Comparison of ENCODE assay signal across 35 mouse cellular contexts in genomic region chr2:105099410-105099809, GRCm38 (mm10). TPM values are rescaled to one million over a fixed set of nuclear protein-coding genes. Genes with fewer than 3 reads are reported as not detected.
DNase-seq lines count a peak whose midpoint lies in the region; ATAC-seq and TF ChIP-seq lines count a peak whose summit lies in the region.
"Had no signal": no experiment of that assay in that cellular context is flagged by ENCODE, and none has a peak within 500 bp of the region (broad histone marks: within the 10 kb centered on the region; RNA-seq: fewer than 3 reads in every experiment).

No protein-coding gene starts in this region.

- H3K9me3 ChIP-seq in midbrain, embryonic 13.5 days, result no peaks in the 10 kb centered on the region
- no peaks in the 10 kb centered on the region for H3K9me3 ChIP-seq in midbrain, embryonic 11.5 days (ENCODE audit: control insufficient read depth, low read length)
- no peaks in the 10 kb centered on the region for H3K9me3 ChIP-seq in midbrain, postnatal 0 days (ENCODE audit: low read length)
- H3K9me3 ChIP-seq: G1E; heart, embryonic 12.5 days; hindbrain, embryonic 13.5 days; limb, embryonic 12.5 days; liver, embryonic 15.5 days; lung, embryonic 15.5 days; neural tube, embryonic 13.5 days had no signal

- 0 out of 2 replicates have a peak, but pooled peaks have one; percentile 27 for ATAC-seq in midbrain, embryonic 13.5 days
- no peak for ATAC-seq in midbrain, embryonic 11.5 days (ENCODE audit: low FRiP score)
- ATAC-seq in midbrain, postnatal 0 days (ENCODE audit: low FRiP score), result no peak
- ATAC-seq: inflammation-experienced regulatory T-cells, adult 6 months; Patski had no signal

- no peak overlapping the region for H3K4me3 ChIP-seq in midbrain, embryonic 13.5 days (replicated peaks)
- H3K4me3 ChIP-seq in midbrain, embryonic 11.5 days (ENCODE audit: low read depth, low read length), result no peak overlapping the region
- H3K4me3 ChIP-seq in midbrain, postnatal 0 days (ENCODE audit: low read depth, low read length), result no peak overlapping the region
- H3K4me3 ChIP-seq: erythroblast, embryonic 14.5 days; heart, embryonic 12.5 days; hindbrain, embryonic 13.5 days; limb, embryonic 12.5 days; liver, embryonic 15.5 days; lung, embryonic 15.5 days; neural tube, embryonic 13.5 days had no signal

- H3K27me3 ChIP-seq in midbrain, embryonic 13.5 days, result no peaks in the 10 kb centered on the region
- no peaks in the 10 kb centered on the region for H3K27me3 ChIP-seq in midbrain, embryonic 11.5 days (ENCODE audit: control insufficient read depth, insufficient read depth, low read length)
- H3K27me3 ChIP-seq in midbrain, postnatal 0 days (ENCODE audit: insufficient read depth, low read length), result no peaks in the 10 kb centered on the region; the same call in 1 of the 2 replicates
- H3K27me3 ChIP-seq: heart, embryonic 12.5 days; hindbrain, embryonic 13.5 days; liver, embryonic 15.5 days; lung, embryonic 15.5 days; Patski had no signal

- DNase-seq in adrenal gland, postnatal 10 days, result peak; percentile 26
- no peak for DNase-seq in adrenal gland, adult 18-20 months (ENCODE audit: low spot score in 2 of 2)
- DNase-seq in gastrocnemius, postnatal 10 days, result peak; percentile 14
- DNase-seq in gastrocnemius, adult 8-10 months (ENCODE audit: low spot score in 2 of 2), result no peak
- no peak for DNase-seq in midbrain, embryonic 11.5 days (ENCODE audit: low spot score, missing footprints)
- peak; percentile 35 for DNase-seq in midbrain, postnatal 0 days (ENCODE audit: low spot score)
- DNase-seq: cerebellum, adult 11-12 months; cerebellum, postnatal 14 days; gastrocnemius, postnatal 25 days; heart, adult 18-20 months; heart, postnatal 4 days; kidney, adult 11 months; kidney, postnatal 14 days; layer of hippocampus, adult 9-11 months had no signal

- no peak for TF ChIP-seq CTCF in midbrain, postnatal 0 days (IDR thresholded peaks at IDR 0.05)

- no peaks in the 10 kb centered on the region for H3K36me3 ChIP-seq in midbrain, embryonic 13.5 days
- no peaks in the 10 kb centered on the region for H3K36me3 ChIP-seq in midbrain, embryonic 11.5 days (ENCODE audit: control insufficient read depth, insufficient read depth, low read length)
- no peaks in the 10 kb centered on the region for H3K36me3 ChIP-seq in midbrain, postnatal 0 days (ENCODE audit: insufficient read depth, low read length)
- H3K36me3 ChIP-seq: G1E; heart, embryonic 12.5 days; hindbrain, embryonic 13.5 days; limb, embryonic 12.5 days; liver, embryonic 15.5 days; lung, embryonic 15.5 days; neural tube, embryonic 13.5 days had no signal

- H3K4me2 ChIP-seq in midbrain, embryonic 13.5 days (replicated peaks), result no peak overlapping the region
- H3K4me2 ChIP-seq in midbrain, embryonic 11.5 days, result no peak overlapping the region
- H3K4me2 ChIP-seq in midbrain, postnatal 0 days (ENCODE audit: low read depth, low read length, poor library complexity, severe bottlenecking), result no peak overlapping the region
- H3K4me2 ChIP-seq: heart, embryonic 12.5 days; hindbrain, embryonic 13.5 days; limb, embryonic 12.5 days; liver, embryonic 15.5 days; lung, embryonic 15.5 days; neural tube, embryonic 13.5 days had no signal

- H3K9ac ChIP-seq in midbrain, embryonic 13.5 days (replicated peaks), result no peak overlapping the region
- H3K9ac ChIP-seq in midbrain, embryonic 11.5 days (ENCODE audit: low read length), result no peak overlapping the region
- H3K9ac ChIP-seq in midbrain, postnatal 0 days (replicated peaks; ENCODE audit: low read length, poor library complexity, severe bottlenecking), result no peak overlapping the region
- H3K9ac ChIP-seq: heart, embryonic 12.5 days; hindbrain, embryonic 13.5 days; limb, embryonic 12.5 days; liver, embryonic 15.5 days; lung, embryonic 15.5 days; neural tube, embryonic 13.5 days had no signal

- H3K4me1 ChIP-seq in midbrain, embryonic 13.5 days (replicated peaks), result peaks cover 4% of the 10 kb centered on the region; the same call in 1 of the 2 replicates
- no peaks in the 10 kb centered on the region for H3K4me1 ChIP-seq in midbrain, embryonic 11.5 days (ENCODE audit: control insufficient read depth, insufficient read depth, low read length)
- no peaks in the 10 kb centered on the region for H3K4me1 ChIP-seq in midbrain, postnatal 0 days (ENCODE audit: insufficient read depth, low read length)
- H3K4me1 ChIP-seq: limb, embryonic 12.5 days; liver, embryonic 15.5 days; lung, embryonic 15.5 days had no signal

- H3K27ac ChIP-seq in midbrain, embryonic 13.5 days, result no peak overlapping the region
- H3K27ac ChIP-seq in midbrain, embryonic 11.5 days (ENCODE audit: low read depth, low read length), result no peak overlapping the region
- no peak overlapping the region for H3K27ac ChIP-seq in midbrain, postnatal 0 days (ENCODE audit: low read depth, low read length)
- H3K27ac ChIP-seq: hindbrain, embryonic 13.5 days; limb, embryonic 12.5 days; liver, embryonic 15.5 days; lung, embryonic 15.5 days; neural tube, embryonic 13.5 days had no signal

- WGBS in midbrain, embryonic 13.5 days, result 67% methylated on average over 7 of the region's 7 CpGs
- WGBS in midbrain, embryonic 11.5 days, result 90% methylated on average over 7 of the region's 7 CpGs
- WGBS in midbrain, postnatal 0 days, result 40% methylated on average over 7 of the region's 7 CpGs

RNA-seq across cellular contexts. Expression of gene Gm11060, which starts 7.6 kb away (rescaled TPM):
- total RNA-seq in adrenal gland, postnatal 10 days (2021), result not detected
- not detected for total RNA-seq in adrenal gland, adult 18-20 months (2021)
- total RNA-seq in gastrocnemius, postnatal 10 days (2021), result not detected
- not detected for total RNA-seq in gastrocnemius, adult 8-10 months (2022)
- polyA plus RNA-seq in midbrain, embryonic 13.5 days (2015; fragmentation: Nextera tagmentation; extraction: Ambion mirVana), result not detected in 2 replicates
- not detected in 2 replicates for polyA plus RNA-seq in midbrain, embryonic 11.5 days (2014; fragmentation: Nextera tagmentation; extraction: Ambion mirVana)
- total RNA-seq in midbrain, postnatal 0 days (2014; rRNA removed), result not detected in 2 replicates
- not detected in 2 replicates for polyA plus RNA-seq in midbrain, postnatal 0 days (2015; fragmentation: Nextera tagmentation; extraction: Ambion mirVana)
- total RNA-seq: G1E; gastrocnemius, postnatal 25 days; heart, adult 18-20 months; heart, postnatal 4 days; left cerebral cortex, postnatal 14 days; liver, adult 2 months; megakaryocyte, adult 5-6 weeks had no signal
- polyA plus RNA-seq: cortical plate, adult 2 months; embryonic facial prominence, embryonic 14.5 days; erythroblast, embryonic 14.5 days; forebrain, embryonic 11.5 days; G1E; heart, embryonic 12.5 days; heart, postnatal 0 days; hindbrain, embryonic 13.5 days; inflammation-experienced regulatory T-cells, adult 6 months; kidney, embryonic 14.5 days; limb, embryonic 12.5 days; liver, adult 2 months; liver, embryonic 15.5 days; lung, embryonic 15.5 days; neural tube, embryonic 13.5 days; Patski; small intestine, adult 2 months; stomach, embryonic 14.5 days had no signal

RNA-seq across cellular contexts. Expression of gene Wt1, which starts 26.9 kb away (rescaled TPM):
- total RNA-seq in adrenal gland, postnatal 10 days (2021), result 1 to 10 TPM; 2.8 to 5.1 TPM
- total RNA-seq in adrenal gland, adult 18-20 months (2021), result 1 to 10 TPM; 1.8 to 3.3 TPM
- under 1 TPM in 1 of 2 experiments, not detected in 1; 0.18 TPM for total RNA-seq in gastrocnemius, postnatal 10 days (2021)
- total RNA-seq in gastrocnemius, adult 8-10 months (2022), result not detected
- 0.11 TPM in 1 of 2 replicates, not detected in the other for polyA plus RNA-seq in midbrain, embryonic 13.5 days (2015; fragmentation: Nextera tagmentation; extraction: Ambion mirVana)
- polyA plus RNA-seq in midbrain, embryonic 11.5 days (2014; fragmentation: Nextera tagmentation; extraction: Ambion mirVana), result 0.08 TPM in 2 replicates
- total RNA-seq in midbrain, postnatal 0 days (2014; rRNA removed), result 0.19 TPM in 1 of 2 replicates, not detected in the other
- 0.27 and 0.28 TPM in 2 replicates for polyA plus RNA-seq in midbrain, postnatal 0 days (2015; fragmentation: Nextera tagmentation; extraction: Ambion mirVana)
- total RNA-seq: megakaryocyte, adult 5-6 weeks had no signal
- polyA plus RNA-seq: erythroblast, embryonic 14.5 days; G1E; inflammation-experienced regulatory T-cells, adult 6 months had no signal

Comparison
In these comparisons a context has a peak if more than half of its experiments do, and no peak if none do; other contexts are left out.
1. DNase-seq: peak in adrenal gland, postnatal 10 days (single experiment), gastrocnemius, postnatal 10 days (single experiment) and midbrain, postnatal 0 days (single experiment); none in adrenal gland, adult 18-20 months (0 of 2), gastrocnemius, adult 8-10 months (0 of 2) and midbrain, embryonic 11.5 days (single experiment).